Mouse (Mus musculus) MEL (cell line): ENCODE measurements around the gene Cfap100. TPM values are rescaled to one million over a fixed set of nuclear protein-coding genes. Genes with fewer than 3 reads are reported as not detected.

Experiments used
- DNase-seq: peaks from one replicate; pipeline ENCODE4 v3.0.0; 2011; ENCODE audit warnings: low read depth, low spot score
- H3K27ac ChIP-seq: 2 replicates; pipeline ENCODE4 v1.5.1; 2012; ENCODE audit warnings: low read depth, mild to moderate bottlenecking, control low read depth, low read length, moderate library complexity; ENCODE audit not compliant: control insufficient read depth
- H3K27me3 ChIP-seq, 2 experiments: fragments of 150-350 bp in 1 of 2; sonication (generic) in 1 of 2; 2 replicates each; pipeline ENCODE4 v1.6.1; 2012; ENCODE audit warnings: low read length in 2 of 2, mild to moderate bottlenecking in 2 of 2, improper control_type of control experiment in 1 of 2, moderate library complexity in 1 of 2; ENCODE audit not compliant: insufficient read depth in 2 of 2, control insufficient read depth in 1 of 2
- H3K36me3 ChIP-seq, 2 experiments: 2 replicates each; pipeline ENCODE4 v1.6.1; 2012 to 2014; ENCODE audit warnings: low read length in 2 of 2, improper control_type of control experiment in 1 of 2, inconsistent platforms in 1 of 2, mild to moderate bottlenecking in 1 of 2; ENCODE audit not compliant: insufficient read depth in 2 of 2, control insufficient read depth in 1 of 2
- H3K4me1 ChIP-seq, 2 experiments: fragments of 150-350 bp in 1 of 2; sonication (generic) in 1 of 2; 2 replicates each; pipeline ENCODE4 v1.6.1; 2012; ENCODE audit warnings: low read length in 2 of 2, improper control_type of control experiment in 1 of 2, mild to moderate bottlenecking in 1 of 2; ENCODE audit not compliant: insufficient read depth in 2 of 2, control insufficient read depth in 1 of 2
- H3K4me3 ChIP-seq, 2 experiments: fragments of 150-350 bp in 1 of 2; sonication (generic) in 1 of 2; 2 replicates each; pipeline ENCODE4 v1.5.1; 2012; ENCODE audit warnings: low read depth in 2 of 2, low read length in 2 of 2, mild to moderate bottlenecking in 2 of 2, moderate library complexity in 2 of 2, control low read depth in 1 of 2, improper control_type of control experiment in 1 of 2; ENCODE audit not compliant: control insufficient read depth in 1 of 2, insufficient read depth in 1 of 2
- H3K79me2 ChIP-seq: 2 replicates; pipeline ENCODE4 v1.6.1; 2012; ENCODE audit warnings: mild to moderate bottlenecking, low read length, moderate library complexity; ENCODE audit not compliant: control insufficient read depth, poor library complexity, insufficient read depth
- H3K9ac ChIP-seq: 2 replicates; pipeline ENCODE4 v1.6.1; 2012; ENCODE audit warnings: low read depth, mild to moderate bottlenecking, control low read depth, low read length, moderate library complexity; ENCODE audit not compliant: control insufficient read depth, poor library complexity, severe bottlenecking
- H3K9me3 ChIP-seq: fragments of 150-350 bp; sonication (generic); replicated peaks from 2 replicates; pipeline ENCODE4 v1.6.1; 2012; ENCODE audit warnings: mild to moderate bottlenecking, low read length, improper control_type of control experiment, moderate library complexity; ENCODE audit not compliant: insufficient read depth
- BHLHE40 ChIP-seq: IDR thresholded peaks from 2 replicates; pipeline ENCODE4 v1.6.1; 2012; ENCODE audit warnings: low read depth, mild to moderate bottlenecking, inconsistent platforms, low read length, improper control_type of control experiment, borderline replicate concordance
- CHD2 ChIP-seq: IDR thresholded peaks from 2 replicates; pipeline ENCODE4 v1.6.1; 2011; ENCODE audit warnings: low read length, improper control_type of control experiment
- CTCF ChIP-seq, 3 experiments: IDR thresholded peaks in 2 of 3; conservative IDR thresholded peaks in 1 of 3; 2 replicates each; pipeline ENCODE4 v1.5.1; 2011 to 2012; ENCODE audit warnings: low read length in 3 of 3, low read depth in 2 of 3, mild to moderate bottlenecking in 2 of 3, improper control_type of control experiment in 1 of 3, inconsistent platforms in 1 of 3, mixed read lengths in 1 of 3, moderate library complexity in 1 of 3; ENCODE audit not compliant: control insufficient read depth in 1 of 3, insufficient read depth in 1 of 3, poor library complexity in 1 of 3, severe bottlenecking in 1 of 3
- GABPA ChIP-seq: IDR thresholded peaks from 2 replicates; pipeline ENCODE4 v1.6.1; 2012; ENCODE audit warnings: low read depth, mild to moderate bottlenecking, inconsistent platforms, low read length, improper control_type of control experiment, moderate library complexity
- JUND ChIP-seq: IDR thresholded peaks from 2 replicates; pipeline ENCODE4 v1.6.1; 2011; ENCODE audit warnings: low read depth, mild to moderate bottlenecking, improper control_type of control experiment, low read length
- MAX ChIP-seq: IDR thresholded peaks from 2 replicates; pipeline ENCODE4 v1.6.1; 2011; ENCODE audit warnings: low read length, improper control_type of control experiment
- MAZ ChIP-seq: IDR thresholded peaks from 2 replicates; pipeline ENCODE4 v1.6.1; 2012; ENCODE audit warnings: low read depth, mild to moderate bottlenecking, inconsistent platforms, low read length, improper control_type of control experiment
- MYB ChIP-seq: IDR thresholded peaks from 2 replicates; pipeline ENCODE4 v1.6.1; 2011; ENCODE audit warnings: mild to moderate bottlenecking, low read depth, low read length, improper control_type of control experiment
- MYC ChIP-seq: IDR thresholded peaks from 2 replicates; pipeline ENCODE4 v1.6.1; 2011; ENCODE audit warnings: low read depth, mild to moderate bottlenecking, low read length, improper control_type of control experiment, moderate library complexity
- NELFE ChIP-seq: IDR thresholded peaks from 2 replicates; pipeline ENCODE4 v1.6.1; 2011; ENCODE audit warnings: low read depth, low read length, improper control_type of control experiment
- POLR2A ChIP-seq, 2 experiments: IDR thresholded peaks; 2 replicates each; pipeline ENCODE4 v1.6.1; 2011 to 2012; ENCODE audit warnings: low read length in 2 of 2, mild to moderate bottlenecking in 2 of 2, control low read depth in 1 of 2, improper control_type of control experiment in 1 of 2, low read depth in 1 of 2, moderate library complexity in 1 of 2; ENCODE audit not compliant: control insufficient read depth in 1 of 2, insufficient read depth in 1 of 2, poor library complexity in 1 of 2
- POLR2AphosphoS2 ChIP-seq: IDR thresholded peaks from 2 replicates; pipeline ENCODE4 v1.6.1; 2011; ENCODE audit warnings: low read length, improper control_type of control experiment
- POLR2AphosphoS5 ChIP-seq: IDR thresholded peaks from 2 replicates; pipeline ENCODE4 v1.6.1; 2012; ENCODE audit warnings: low read depth, borderline replicate concordance, mild to moderate bottlenecking, inconsistent platforms, low read length, moderate library complexity, mixed read lengths
- RAD21 ChIP-seq: IDR thresholded peaks from 2 replicates; pipeline ENCODE4 v1.6.1; 2011; ENCODE audit warnings: mild to moderate bottlenecking, low read depth, low read length, improper control_type of control experiment
- SMC3 ChIP-seq: IDR thresholded peaks from 2 replicates; pipeline ENCODE4 v1.6.1; 2011; ENCODE audit warnings: low read depth, low read length, improper control_type of control experiment
- UBTF ChIP-seq: IDR thresholded peaks from 2 replicates; pipeline ENCODE4 v1.6.1; 2012; ENCODE audit warnings: low read depth, mild to moderate bottlenecking, inconsistent platforms, low read length, improper control_type of control experiment, moderate library complexity, borderline replicate concordance; ENCODE audit not compliant: insufficient read depth
- USF2 ChIP-seq, 2 experiments: IDR thresholded peaks; 2 replicates each; pipeline ENCODE4 v1.6.1; 2011 to 2012; ENCODE audit warnings: improper control_type of control experiment in 2 of 2, low read length in 2 of 2, borderline replicate concordance in 1 of 2, inconsistent platforms in 1 of 2, low read depth in 1 of 2, mild to moderate bottlenecking in 1 of 2; ENCODE audit not compliant: insufficient read depth in 1 of 2
- ZC3H11A ChIP-seq: IDR thresholded peaks from 2 replicates; pipeline ENCODE4 v1.6.1; 2012; ENCODE audit warnings: low read depth, mild to moderate bottlenecking, inconsistent platforms, low read length, improper control_type of control experiment
- ZKSCAN1 ChIP-seq: IDR thresholded peaks from 2 replicates; pipeline ENCODE4 v1.6.1; 2012; ENCODE audit warnings: low read depth, mild to moderate bottlenecking, inconsistent platforms, low read length, improper control_type of control experiment, moderate library complexity
- polyA plus RNA-seq, 2 experiments: library from polyadenylated mRNA; stranded (reverse) in 1 of 2; unstranded in 1 of 2; fragments of >175 nt in 1 of 2; fragments of >200 nt in 1 of 2; gene quantifications; 2 replicates each; pipeline versions ENCODE4 v1.2.1 to v1.2.4; 2012; ENCODE audit warnings: low replicate concordance in 2 of 2, low read depth in 1 of 2; ENCODE audit not compliant: insufficient read length in 2 of 2, insufficient read depth in 1 of 2, missing spikeins in 1 of 2
- total RNA-seq: library from RNA; depleted of rRNA; stranded (reverse); fragments of 300-350 nt; gene quantifications from 2 replicates; pipeline ENCODE4 v1.2.3, GENCODE M21; 2012

Gene Cfap100
- total and polyA plus RNA-seq, 3 experiments: 0.19 TPM; not detected in 2

DNA sequence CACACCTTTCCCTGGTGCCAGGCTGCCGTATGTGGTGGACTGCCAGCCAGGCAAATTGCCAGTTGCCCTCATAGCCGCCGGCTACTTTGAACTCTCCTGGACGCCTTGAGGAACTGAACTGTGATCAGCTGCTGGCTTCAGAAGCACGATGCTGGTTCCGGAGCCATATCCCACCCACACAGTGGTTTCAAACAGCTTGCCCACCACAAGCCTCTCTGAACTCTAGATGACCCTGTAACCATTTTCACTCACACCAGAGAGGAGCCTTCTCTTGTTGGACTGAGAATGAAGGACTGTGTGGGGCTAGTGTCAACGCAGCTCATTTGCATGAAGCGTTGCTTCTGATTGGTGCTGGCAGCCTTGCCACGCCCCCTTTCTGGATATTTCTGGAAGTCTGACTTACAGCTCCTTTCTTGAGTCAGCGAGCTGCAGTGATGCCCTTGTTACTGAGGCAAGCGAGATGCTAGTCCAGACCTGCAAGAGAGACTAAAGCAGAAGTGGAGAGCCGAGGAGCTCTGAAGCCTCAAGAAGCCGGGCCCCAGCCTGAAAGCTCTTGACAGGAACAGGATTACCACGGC lies 48.4 kb upstream of the Cfap100 start:
- Histone ChIP-seq H3K79me2 (no peaks in the 10 kb centered on the region), H3K4me1 (no peaks in the 10 kb centered on the region), H3K27ac (no peak overlapping the region), H3K36me3 (no peaks in the 10 kb centered on the region), H3K9ac (no peak overlapping the region), H3K27me3 (no peaks in the 10 kb centered on the region; a peak in 1 of 4 replicates), H3K4me3 (no peak overlapping the region), H3K9me3 (no peaks in the 10 kb centered on the region)
- TF ChIP-seq MAX (no peak), MYC (no peak), MYB (no peak), CHD2 (no peak), ZKSCAN1 (no peak), SMC3 (no peak), BHLHE40 (no peak), POLR2AphosphoS5 (no peak), CTCF (IDR thresholded peaks at IDR 0.05 in 2 of 3, conservative IDR thresholded peaks at IDR 0.05 in 1 of 3; ENCODE audit: control insufficient read depth in 1 of 3, insufficient read depth in 1 of 3, low read depth in 2 of 3, low read length in 3 of 3, poor library complexity in 1 of 3, severe bottlenecking in 1 of 3) (no peak), MAZ (no peak), JUND (no peak), UBTF (no peak), POLR2AphosphoS2 (no peak)
- peak; percentile 7 for DNase-seq

DNA sequence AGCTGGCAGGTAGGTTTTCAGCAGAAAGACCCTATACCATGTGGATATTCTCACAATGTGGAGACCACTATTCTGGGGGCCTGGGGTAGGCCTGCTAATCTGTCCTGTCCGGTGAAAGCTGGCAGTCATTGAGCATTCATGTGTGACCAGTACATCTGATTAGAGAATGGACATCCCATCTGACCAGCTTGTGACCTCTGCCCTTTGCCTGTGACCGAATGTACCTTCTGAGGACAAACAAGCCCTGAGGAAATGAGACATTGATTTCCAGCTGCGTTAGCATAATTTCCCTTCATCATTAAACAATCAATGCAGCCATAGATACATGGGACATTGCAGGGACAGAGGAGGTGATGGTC lies 47.2 kb upstream of the Cfap100 start:
- no peak overlapping the region for H3K27ac ChIP-seq
- TF ChIP-seq ZC3H11A (no peak), CHD2 (no peak), GABPA (no peak), NELFE (no peak), CTCF (IDR thresholded peaks at IDR 0.05 in 2 of 3, conservative IDR thresholded peaks at IDR 0.05 in 1 of 3; ENCODE audit: control insufficient read depth in 1 of 3, insufficient read depth in 1 of 3, low read depth in 2 of 3, low read length in 3 of 3, poor library complexity in 1 of 3, severe bottlenecking in 1 of 3) (no peak), POLR2A (IDR thresholded peaks at IDR 0.05; ENCODE audit: control insufficient read depth in 1 of 2, insufficient read depth in 1 of 2, low read depth in 1 of 2, low read length in 2 of 2, poor library complexity in 1 of 2) (no peak), USF2 (IDR thresholded peaks at IDR 0.05; ENCODE audit: borderline replicate concordance in 1 of 2, insufficient read depth in 1 of 2, low read depth in 1 of 2, low read length in 2 of 2) (no peak), RAD21 (no peak)
- H3K4me1 ChIP-seq: no peaks in the 10 kb centered on the region
- H3K27me3 ChIP-seq: no peaks in the 10 kb centered on the region; a peak in 1 of 4 replicates
- H3K9ac ChIP-seq: no peak overlapping the region
- no peaks in the 10 kb centered on the region for H3K79me2 ChIP-seq
- H3K36me3 ChIP-seq: no peaks in the 10 kb centered on the region
- no peak for DNase-seq
- no peak overlapping the region for H3K4me3 ChIP-seq
- no peaks in the 10 kb centered on the region for H3K9me3 ChIP-seq
